Mouse (Mus musculus) embryonic facial prominence, embryonic 13.5 days (tissue): ENCODE results near the gene Glp2r. TPM values are rescaled to one million over a fixed set of nuclear protein-coding genes. Genes with fewer than 3 reads are reported as not detected.

Experiments used
- ATAC-seq: fragments of 200-750 bp; cut with Nextera tagmentation; 2 replicates; pipeline ENCODE4 v1.8.0; 2017; ENCODE audit warnings: low read depth; ENCODE audit not compliant: insufficient number of reproducible peaks, insufficient read depth, low FRiP score, low TSS enrichment
- H3K27ac ChIP-seq: fragments of 300-500 bp; sonication (generic); 2 replicates; pipeline ENCODE4 v1.5.1; 2015; ENCODE audit warnings: moderate library complexity, mild to moderate bottlenecking, inconsistent platforms
- H3K27me3 ChIP-seq: fragments of 300-500 bp; sonication (generic); 2 replicates; pipeline ENCODE4 v1.6.1; 2015; ENCODE audit warnings: mild to moderate bottlenecking, inconsistent platforms
- H3K36me3 ChIP-seq: fragments of 300-500 bp; sonication (generic); 2 replicates; pipeline ENCODE4 v1.6.1; 2015; ENCODE audit warnings: mild to moderate bottlenecking, inconsistent platforms
- H3K4me1 ChIP-seq: fragments of 300-500 bp; sonication (generic); 2 replicates; pipeline ENCODE4 v1.6.1; 2015; ENCODE audit warnings: inconsistent platforms
- H3K4me2 ChIP-seq: fragments of 300-500 bp; sonication (generic); 2 replicates; pipeline ENCODE4 v1.6.1; 2015; ENCODE audit warnings: moderate library complexity, mild to moderate bottlenecking, inconsistent platforms
- H3K4me3 ChIP-seq: fragments of 300-500 bp; sonication (generic); 2 replicates; pipeline ENCODE4 v1.5.1; 2015; ENCODE audit warnings: mild to moderate bottlenecking, inconsistent platforms
- H3K9ac ChIP-seq: fragments of 300-500 bp; sonication (generic); 2 replicates; pipeline ENCODE4 v1.6.1; 2015; ENCODE audit warnings: mild to moderate bottlenecking, inconsistent platforms
- H3K9me3 ChIP-seq: fragments of 300-500 bp; sonication (generic); 2 replicates; pipeline ENCODE4 v1.6.1; 2016; ENCODE audit warnings: inconsistent platforms
- WGBS: fragments of 180-500 bp; shearing (Covaris S2); methylation state at CpG from one replicate; pipeline ENCODE4 v1.1.7; 2015; ENCODE audit warnings: mixed read lengths; 5-methylcytosine and 5-hydroxymethylcytosine counted together
- polyA plus RNA-seq: library from polyadenylated mRNA; unstranded; fragments of >200 nt; fragmentation: Nextera tagmentation; extraction: Ambion mirVana; gene quantifications from 2 replicates; pipeline ENCODE4 v1.2.1, GENCODE M21; 2015

The Glp2r gene
- polyA plus RNA-seq, 1 experiment from 2014 or later: not detected

GRCm38 (mm10) chr11:67656366-67656765, 114.6 kb downstream of the Glp2r start:
- no peaks in the 10 kb centered on the region for H3K27me3 ChIP-seq
- 71% methylated on average over 7 of the region's 7 CpGs for WGBS
- no peak for ATAC-seq

DNA sequence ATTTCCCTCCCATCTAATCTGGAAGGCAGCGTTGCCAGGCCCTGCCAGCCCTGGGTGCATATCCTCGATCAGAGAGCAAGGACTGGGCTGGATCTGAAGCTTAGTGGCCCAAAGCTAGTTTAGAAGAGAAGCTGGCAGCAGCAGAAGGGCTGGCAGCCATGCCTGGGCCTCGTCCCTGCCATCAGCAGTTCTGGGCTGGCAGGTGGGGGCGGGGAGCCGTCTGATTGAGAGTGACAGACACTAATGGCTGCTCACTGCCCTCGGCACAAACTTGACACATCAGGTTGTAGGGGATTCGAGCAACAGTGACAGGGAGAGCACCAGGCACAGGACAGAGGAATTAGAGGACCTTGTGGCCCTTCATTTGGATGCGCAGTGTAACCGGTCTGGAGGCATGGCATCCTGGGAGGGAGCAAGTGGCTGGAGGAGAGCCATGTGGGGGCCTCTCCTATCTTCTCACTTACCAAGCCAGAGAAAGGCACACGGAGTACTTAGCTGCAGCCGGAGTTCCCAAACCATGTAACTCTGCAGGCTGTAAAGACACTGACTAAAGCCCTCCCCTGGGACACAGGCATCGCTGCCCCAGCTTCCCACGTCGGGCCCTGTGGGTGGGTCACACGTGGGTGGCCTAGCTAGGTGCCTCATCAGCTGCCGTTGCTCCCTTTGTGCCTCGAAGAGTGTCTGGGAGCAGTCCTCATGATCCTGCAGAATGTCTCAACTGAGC, 115.6 kb downstream of the Glp2r start:
- WGBS: 67% methylated on average over 17 of the region's 17 CpGs
- H3K4me1 ChIP-seq: peaks cover 16% of the 10 kb centered on the region
- no peak for ATAC-seq
- H3K27me3 ChIP-seq: no peaks in the 10 kb centered on the region
- no peaks in the 10 kb centered on the region for H3K9me3 ChIP-seq
- H3K9ac ChIP-seq: 0 out of 2 replicates have a peak overlapping the region, but pooled peaks have one; percentile 21
- H3K4me2 ChIP-seq: no peak overlapping the region
- no peak overlapping the region for H3K4me3 ChIP-seq
- H3K36me3 ChIP-seq: no peaks in the 10 kb centered on the region
- no peak overlapping the region for H3K27ac ChIP-seq

More at GRCm38 (mm10) chr11:67656366-67656765, 114.6 kb downstream of the Glp2r start:
- Histone ChIP-seq H3K36me3 (no peaks in the 10 kb centered on the region), H3K9ac (no peak overlapping the region), H3K4me1 (peaks cover 16% of the 10 kb centered on the region), H3K9me3 (no peaks in the 10 kb centered on the region), H3K27ac (no peak overlapping the region), H3K4me3 (no peak overlapping the region), H3K4me2 (no peak overlapping the region)

- no peak for ATAC-seq
- no peaks in the 10 kb centered on the region for H3K27me3 ChIP-seq
- peaks cover 16% of the 10 kb centered on the region for H3K4me1 ChIP-seq
- H3K4me3 ChIP-seq: no peak overlapping the region
- WGBS: 83% methylated on average over 4 of the region's 4 CpGs
- H3K4me2 ChIP-seq: no peak overlapping the region
- H3K9me3 ChIP-seq: no peaks in the 10 kb centered on the region
- no peak overlapping the region for H3K9ac ChIP-seq
- H3K27ac ChIP-seq: no peak overlapping the region
- H3K36me3 ChIP-seq: no peaks in the 10 kb centered on the region
Measured at GRCm38 (mm10) chr11:67654514-67654913, 116.4 kb downstream of the Glp2r start.

DNA sequence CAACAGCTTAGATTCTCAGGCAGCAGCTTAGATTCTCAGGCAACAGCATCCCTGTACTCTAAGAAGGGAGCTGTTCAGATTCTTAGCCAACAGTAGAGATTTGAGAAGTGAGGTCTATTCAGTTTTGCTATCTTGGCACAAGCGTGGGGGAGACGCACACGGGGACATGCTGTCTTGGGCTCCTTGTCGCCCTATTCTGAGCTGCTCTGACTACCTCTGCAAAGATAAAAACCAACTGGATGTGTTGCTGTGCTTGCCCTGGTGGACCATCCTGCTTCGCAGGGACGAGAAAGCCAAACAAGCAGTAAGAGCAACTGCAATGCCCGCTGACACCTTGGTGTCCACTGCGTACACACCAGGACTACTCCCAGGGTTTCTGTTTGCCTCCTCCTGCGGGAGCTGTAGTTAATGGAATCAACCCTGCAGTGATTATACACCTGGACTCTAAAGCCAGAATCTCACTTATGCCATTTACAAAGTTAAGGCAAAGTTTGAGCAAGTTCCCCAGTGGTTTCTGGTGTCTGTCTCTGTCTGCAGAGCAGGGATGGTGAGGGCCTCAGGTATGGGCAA, 117.3 kb downstream of the Glp2r start:
- H3K9ac ChIP-seq: no peak overlapping the region
- peaks cover 16% of the 10 kb centered on the region for H3K4me1 ChIP-seq
- H3K27me3 ChIP-seq: no peaks in the 10 kb centered on the region; the same call in 1 of the 2 replicates
- H3K9me3 ChIP-seq: no peaks in the 10 kb centered on the region
- no peaks in the 10 kb centered on the region for H3K36me3 ChIP-seq
- no peak overlapping the region for H3K4me2 ChIP-seq
- 92% methylated on average over 9 of the region's 9 CpGs for WGBS
- no peak overlapping the region for H3K27ac ChIP-seq
- ATAC-seq: no peak
- no peak overlapping the region for H3K4me3 ChIP-seq

GRCm38 (mm10) chr11:67652893-67653255, 118.1 kb downstream of the Glp2r start:
- H3K9me3 ChIP-seq: no peaks in the 10 kb centered on the region
- H3K27ac ChIP-seq: no peak overlapping the region
- H3K4me1 ChIP-seq: peaks cover 16% of the 10 kb centered on the region
- no peak overlapping the region for H3K4me3 ChIP-seq
- H3K36me3 ChIP-seq: no peaks in the 10 kb centered on the region
- 0 out of 2 replicates have a peak overlapping the region, but pooled peaks have one; percentile 32 for H3K9ac ChIP-seq
- H3K27me3 ChIP-seq: no peaks in the 10 kb centered on the region; the same call in 1 of the 2 replicates
- no peak for ATAC-seq
- H3K4me2 ChIP-seq: peak overlapping the region; percentile 41
- WGBS: 40% methylated on average over 6 of the region's 6 CpGs

DNA sequence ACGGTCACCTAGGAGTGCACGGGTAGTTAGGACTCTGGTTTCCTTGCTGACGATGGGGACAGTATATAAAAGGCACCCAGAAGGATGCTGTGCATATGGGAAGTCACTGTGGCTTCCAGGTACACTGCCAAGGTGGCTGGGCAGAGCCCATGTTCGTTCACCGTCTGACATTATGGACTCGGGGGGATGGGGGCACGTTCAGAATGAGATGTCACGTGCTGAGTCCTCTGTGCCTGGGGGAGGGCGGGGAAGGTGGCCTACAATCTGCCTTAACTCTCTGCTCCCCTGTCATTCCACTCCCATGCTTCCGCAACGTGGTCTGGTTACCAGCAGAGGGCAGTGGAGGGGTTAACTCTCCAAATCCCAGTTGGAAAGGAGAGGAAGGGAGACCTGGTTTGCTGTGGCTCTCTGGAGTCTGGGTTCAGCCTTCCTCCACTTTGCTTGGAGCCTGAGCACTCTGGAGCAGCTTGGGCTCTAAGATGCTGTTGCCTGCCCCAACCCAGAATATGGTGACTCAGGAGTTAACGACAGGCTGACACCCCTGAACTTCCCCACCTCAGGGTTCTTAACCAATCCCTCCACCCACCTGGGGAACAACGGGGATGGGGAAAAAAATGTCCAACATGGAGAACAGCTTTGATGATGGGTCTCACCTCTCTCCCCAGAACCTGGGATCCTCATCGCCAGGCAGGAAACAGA, 118.6 kb downstream of the Glp2r start:
- Histone ChIP-seq H3K4me3 (no peak overlapping the region), H3K27ac (no peak overlapping the region), H3K4me1 (peaks cover 16% of the 10 kb centered on the region), H3K27me3 (no peaks in the 10 kb centered on the region; the same call in 1 of the 2 replicates), H3K9me3 (no peaks in the 10 kb centered on the region), H3K4me2 (peak overlapping the region; percentile 41), H3K36me3 (no peaks in the 10 kb centered on the region), H3K9ac (0 out of 2 replicates have a peak overlapping the region, but pooled peaks have one; percentile 32)
- ATAC-seq: no peak
- 13% methylated on average over 14 of the region's 14 CpGs for WGBS

- no peaks in the 10 kb centered on the region; the same call in 1 of the 2 replicates for H3K27me3 ChIP-seq
- no peak overlapping the region for H3K4me3 ChIP-seq
- WGBS: 71% methylated on average over 6 of the region's 6 CpGs
Measured at GRCm38 (mm10) chr11:67651731-67652130, 119.2 kb downstream of the Glp2r start.

DNA sequence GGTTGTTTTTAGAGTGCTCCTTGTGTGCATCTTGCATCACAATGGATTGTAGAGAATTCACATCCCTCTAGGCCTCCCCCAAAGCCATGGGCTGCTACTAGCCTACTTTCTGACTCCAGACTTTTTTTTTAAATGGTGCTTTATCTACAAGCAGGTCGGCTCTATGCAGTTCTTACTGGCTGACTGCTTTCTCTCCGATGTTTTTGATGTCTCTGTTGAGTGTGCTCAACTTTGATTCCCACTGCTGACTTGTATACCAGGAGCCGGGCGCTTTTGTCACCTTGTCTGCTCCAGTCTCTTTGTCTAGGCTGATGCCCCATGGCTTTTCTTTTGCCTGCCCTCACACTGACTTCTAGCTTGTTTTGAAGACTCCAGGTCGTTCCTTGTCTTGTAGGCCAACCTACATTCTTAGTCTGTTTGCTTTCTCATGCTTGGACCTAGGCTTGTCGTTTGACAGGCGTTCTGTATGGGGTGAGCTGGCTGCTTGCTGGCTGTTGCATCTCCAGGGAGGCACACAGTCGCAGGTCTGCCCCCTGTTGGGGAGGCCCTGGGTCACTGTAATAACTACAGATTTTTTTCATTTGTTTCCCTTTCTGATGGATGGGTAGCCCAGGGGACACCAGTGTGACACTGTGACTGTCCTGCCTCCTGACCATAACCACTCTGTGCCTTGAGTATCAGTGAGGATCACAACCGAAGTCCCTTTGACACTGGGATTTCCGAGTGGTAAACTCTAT, 120.8 kb downstream of the Glp2r start:
- Histone ChIP-seq H3K9ac (no peak overlapping the region), H3K27me3 (no peaks in the 10 kb centered on the region; the same call in 1 of the 2 replicates), H3K4me2 (no peak overlapping the region), H3K9me3 (no peaks in the 10 kb centered on the region), H3K36me3 (no peaks in the 10 kb centered on the region), H3K27ac (no peak overlapping the region), H3K4me3 (no peak overlapping the region), H3K4me1 (peaks cover 16% of the 10 kb centered on the region)
- ATAC-seq: no peak
- WGBS: 55% methylated on average over 10 of the region's 10 CpGs

More at GRCm38 (mm10) chr11:67651731-67652130, 119.2 kb downstream of the Glp2r start:
- Histone ChIP-seq H3K9ac (no peak overlapping the region), H3K4me1 (peaks cover 16% of the 10 kb centered on the region), H3K36me3 (no peaks in the 10 kb centered on the region), H3K27ac (no peak overlapping the region), H3K9me3 (no peaks in the 10 kb centered on the region), H3K4me2 (no peak overlapping the region)
- no peak for ATAC-seq

- peaks cover 16% of the 10 kb centered on the region for H3K4me1 ChIP-seq
- no peak overlapping the region for H3K27ac ChIP-seq
- 73% methylated on average over 11 of the region's 11 CpGs for WGBS
Measured at GRCm38 (mm10) chr11:67648651-67649407, 122.1 kb downstream of the Glp2r start.

GRCm38 (mm10) chr11:67647745-67648144, 123.2 kb downstream of the Glp2r start:
- Histone ChIP-seq H3K9ac (no peak overlapping the region), H3K4me1 (peaks cover 10% of the 10 kb centered on the region), H3K27me3 (no peaks in the 10 kb centered on the region; the same call in 1 of the 2 replicates), H3K4me3 (no peak overlapping the region), H3K4me2 (no peak overlapping the region), H3K36me3 (no peaks in the 10 kb centered on the region), H3K27ac (no peak overlapping the region), H3K9me3 (no peaks in the 10 kb centered on the region)
- no peak for ATAC-seq
- WGBS: 35% methylated on average over 5 of the region's 5 CpGs

More at GRCm38 (mm10) chr11:67648651-67649407, 122.1 kb downstream of the Glp2r start:
- no peaks in the 10 kb centered on the region; the same call in 1 of the 2 replicates for H3K27me3 ChIP-seq
- ATAC-seq: no peak
- no peak overlapping the region for H3K9ac ChIP-seq
- no peak overlapping the region for H3K4me3 ChIP-seq
- no peaks in the 10 kb centered on the region for H3K9me3 ChIP-seq
- H3K4me2 ChIP-seq: no peak overlapping the region
- no peaks in the 10 kb centered on the region for H3K36me3 ChIP-seq
